ENCODE assay signal across 8 mouse cellular contexts in the genomic region with DNA sequence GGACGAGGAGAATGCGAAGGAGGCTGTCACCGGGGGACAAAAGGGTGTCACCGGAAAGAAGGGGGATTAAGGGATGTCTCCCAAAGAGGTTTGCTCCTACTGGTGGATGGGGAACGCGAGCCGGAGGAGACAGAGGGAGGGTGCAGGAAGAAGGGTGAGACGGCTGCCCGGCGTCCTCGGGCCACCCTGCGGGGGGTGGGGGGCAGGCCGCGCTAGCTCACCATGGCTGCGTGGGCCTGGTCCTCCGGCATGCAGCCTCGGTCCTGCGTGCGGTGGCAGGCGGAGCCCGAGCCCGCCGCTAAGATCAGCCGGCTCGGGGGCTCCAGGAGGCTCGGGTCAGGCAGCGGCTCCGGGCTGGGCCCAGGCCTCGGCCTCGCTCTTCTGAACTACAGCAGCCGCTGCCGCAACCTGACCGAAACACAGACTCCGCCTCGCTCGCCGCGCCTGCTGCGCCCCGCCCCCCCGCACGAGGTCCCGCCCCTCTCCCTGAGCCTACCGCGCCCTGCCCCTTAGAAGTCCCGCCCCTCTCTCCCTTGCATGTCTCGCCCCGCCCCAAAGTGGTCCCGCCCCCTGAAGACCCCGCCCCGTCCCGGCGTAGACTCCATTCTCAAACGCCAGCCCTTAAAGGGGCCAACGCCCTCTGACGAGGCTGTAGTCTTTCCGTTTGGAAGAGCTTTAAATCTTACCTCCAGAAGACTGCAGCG. TPM values are rescaled to one million over a fixed set of nuclear protein-coding genes. Genes with fewer than 3 reads are reported as not detected.
DNase-seq lines count a peak whose midpoint lies in the region; ATAC-seq and TF ChIP-seq lines count a peak whose summit lies in the region.

A gene (minus strand): TSS at position 427 of the 704 bp plus-strand sequence.

- peak; percentile 90 for DNase-seq in G1E (ENCODE audit: low spot score)
- DNase-seq in cerebellum, adult 11-12 months = peak; percentile 85
- peak; percentile 73 for DNase-seq in heart, postnatal 25 days (ENCODE audit: low spot score)
- DNase-seq in layer of hippocampus, adult 2 months (ENCODE audit: low spot score in 2 of 2) = peak; percentile 79 to 80
- peak; percentile 84 for DNase-seq in ovary, adult 18-20 months (ENCODE audit: low spot score)
- DNase-seq in thymus, postnatal 0 days (ENCODE audit: low spot score) = peak; percentile 96

- peak within 1 kb of the TSS; percentile 89 for H3K4me3 ChIP-seq in G1E (ENCODE audit: low read depth, low read length)
- H3K4me3 ChIP-seq in forebrain, embryonic 15.5 days = peak within 1 kb of the TSS; percentile 98
- peak within 1 kb of the TSS; percentile 64 for H3K4me3 ChIP-seq in layer of hippocampus, adult 2 months
- peak within 1 kb of the TSS; percentile 99 for H3K4me3 ChIP-seq in lung, embryonic 15.5 days

- under 1% methylated on average over 55 of the region's 58 CpGs for WGBS in forebrain, embryonic 15.5 days
- under 1% methylated on average over 51 of the region's 58 CpGs for WGBS in lung, embryonic 15.5 days

- ATAC-seq in G1E (ENCODE audit: extremely low read depth, insufficient number of reproducible peaks, low FRiP score, poor library complexity, severe bottlenecking) = peak; percentile 90
- ATAC-seq in forebrain, embryonic 15.5 days (replicated peaks) = peak; percentile 98
- peak; percentile 96 for ATAC-seq in lung, embryonic 15.5 days (ENCODE audit: borderline replicate concordance, extremely low read depth, low FRiP score, low TSS enrichment)

- no peaks in the 10 kb centered on the region for H3K27me3 ChIP-seq in G1E (ENCODE audit: insufficient read depth, low read length)
- H3K27me3 ChIP-seq in forebrain, embryonic 15.5 days = no peaks in the 10 kb centered on the region
- no peaks in the 10 kb centered on the region for H3K27me3 ChIP-seq in lung, embryonic 15.5 days

- peak within 1 kb of the TSS; percentile 95 for H3K9ac ChIP-seq in forebrain, embryonic 15.5 days (replicated peaks)
- peak within 1 kb of the TSS; percentile 98 for H3K9ac ChIP-seq in lung, embryonic 15.5 days

- intact Hi-C loops in heart, postnatal 25 days (cut with DNase I) = loop anchor here (10.0 kb wide), 1 partner anchor 226 kb away; no protein-coding TSS in a partner anchor

- H3K27ac ChIP-seq in forebrain, embryonic 15.5 days (replicated peaks) = peak within 1 kb of the TSS; percentile 94
- peak within 1 kb of the TSS; percentile 93 for H3K27ac ChIP-seq in layer of hippocampus, adult 2 months
- peak within 1 kb of the TSS; percentile 90 for H3K27ac ChIP-seq in lung, embryonic 15.5 days

- no peak for TF ChIP-seq CTCF in G1E (IDR thresholded peaks at IDR 0.05; ENCODE audit: low read depth, low read length)
- no peak for TF ChIP-seq CTCF in layer of hippocampus, adult 2 months (conservative IDR thresholded peaks at IDR 0.05)

- H3K4me2 ChIP-seq in forebrain, embryonic 15.5 days (replicated peaks) = peak within 1 kb of the TSS; percentile 70
- H3K4me2 ChIP-seq in lung, embryonic 15.5 days = peak within 1 kb of the TSS; percentile 76

- H3K4me1 ChIP-seq in G1E (ENCODE audit: insufficient read depth, low read depth, low read length) = peaks cover 24% of the 10 kb centered on the region
- peaks cover 31% of the 10 kb centered on the region for H3K4me1 ChIP-seq in forebrain, embryonic 15.5 days
- H3K4me1 ChIP-seq in lung, embryonic 15.5 days = peaks cover 16% of the 10 kb centered on the region

- H3K9me3 ChIP-seq in G1E (replicated peaks) = no peaks in the 10 kb centered on the region
- H3K9me3 ChIP-seq in forebrain, embryonic 15.5 days = no peaks in the 10 kb centered on the region
- no peaks in the 10 kb centered on the region for H3K9me3 ChIP-seq in lung, embryonic 15.5 days

- peaks cover 9% of the 10 kb centered on the region for H3K36me3 ChIP-seq in G1E (replicated peaks)
- H3K36me3 ChIP-seq in forebrain, embryonic 15.5 days = no peaks in the 10 kb centered on the region
- H3K36me3 ChIP-seq in lung, embryonic 15.5 days = no peaks in the 10 kb centered on the region

RNA-seq across cellular contexts. Expression of the gene that starts here (rescaled TPM):
- total RNA-seq in G1E (2014; fragmentation: Nextera tagmentation) (18.2 and 20.5 TPM in 2 replicates), G1E (2017) (20.6 and 21.8 TPM in 2 replicates)
- polyA plus RNA-seq in G1E (2012) = 1.7 and 1.9 TPM in 2 replicates
- 31.0 and 32.8 TPM in 2 replicates for polyA plus RNA-seq in forebrain, embryonic 15.5 days (2015; fragmentation: Nextera tagmentation; extraction: Ambion mirVana)
- total RNA-seq in heart, postnatal 25 days (2021) = 10 to 100 TPM; 33.6 to 40.4 TPM
- 10 to 100 TPM; 96.1 to 99.5 TPM for total RNA-seq in layer of hippocampus, adult 2 months (2021)
- 9.5 and 9.9 TPM in 2 replicates for polyA plus RNA-seq in lung, embryonic 15.5 days (2015; fragmentation: Nextera tagmentation; extraction: Ambion mirVana)
- polyA plus RNA-seq in thymus, postnatal 0 days (2015; fragmentation: Nextera tagmentation; extraction: Ambion mirVana) = 8.0 and 9.5 TPM in 2 replicates

Comparison
In these comparisons a context has a peak if more than half of its experiments do, and no peak if none do; other contexts are left out.
1. Peak in every context shown above with its lines: DNase-seq, ATAC-seq, H3K4me3 ChIP-seq and H3K27ac ChIP-seq.